Mouse (Mus musculus) left cerebral cortex, adult 9 months (tissue): ENCODE measurements at regions not wholly inside any gene's neighbourhood (a gene's known extent, or its start where the extent isn't known, plus 50 kb on each side); places are given as distances from the start of the nearest gene placed in this dataset.

Experiments
- DNase-seq, 2 experiments: peaks; one replicate each; pipeline ENCODE4 v3.0.0; 2022; ENCODE audit warnings: low spot score in 2 of 2

- DNase-seq, result peak in 1 of 2 experiments; percentile 2
Measured at GRCm38 (mm10) chr5:103305716-103306447, 94.7 kb upstream of the Mapk10 start.

DNA sequence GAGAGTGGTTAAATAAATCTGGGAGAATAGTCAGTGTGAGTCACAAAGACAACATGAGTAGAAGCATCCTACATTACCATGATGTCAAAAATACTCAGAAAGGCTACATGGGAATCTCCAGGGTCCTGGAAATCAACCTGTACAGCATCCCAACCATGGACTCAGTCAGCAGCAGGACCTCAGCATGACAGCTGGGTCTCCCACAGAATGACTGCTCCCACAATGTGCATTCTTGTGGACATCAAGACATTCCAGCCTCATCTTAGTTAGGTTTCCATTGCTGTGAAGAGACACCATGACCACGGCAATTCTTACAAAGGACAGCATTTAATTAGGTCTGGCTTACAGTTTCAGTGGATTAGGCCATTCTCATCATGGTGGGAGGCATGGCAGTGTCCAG lies 93.8 kb upstream of the Mapk10 start:
- DNase-seq, result no peak

GRCm38 (mm10) chr5:103302744-103303143 lies 91.6 kb upstream of the Mapk10 start:
- no peak for DNase-seq

DNA sequence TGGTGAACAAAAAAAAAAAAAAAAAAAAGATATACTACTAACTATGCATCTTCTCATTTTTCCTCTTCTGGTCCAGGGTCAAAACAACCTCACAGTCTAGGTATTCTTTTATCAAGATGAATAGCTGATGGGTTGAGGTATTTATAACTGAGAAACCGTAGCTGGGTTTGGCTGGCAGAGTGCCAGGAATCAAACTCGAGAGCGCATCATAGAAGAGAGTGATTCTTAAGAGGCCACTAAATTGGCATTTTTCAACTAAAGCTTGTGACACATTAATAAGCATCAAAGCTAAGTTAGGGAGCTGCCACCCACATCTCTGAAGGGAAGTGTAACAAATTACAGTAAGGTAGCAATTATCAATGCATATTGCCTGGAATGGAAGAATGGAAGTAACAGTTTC lies 90.2 kb upstream of the Mapk10 start:
- peak in 1 of 2 experiments; percentile 3 for DNase-seq

DNA sequence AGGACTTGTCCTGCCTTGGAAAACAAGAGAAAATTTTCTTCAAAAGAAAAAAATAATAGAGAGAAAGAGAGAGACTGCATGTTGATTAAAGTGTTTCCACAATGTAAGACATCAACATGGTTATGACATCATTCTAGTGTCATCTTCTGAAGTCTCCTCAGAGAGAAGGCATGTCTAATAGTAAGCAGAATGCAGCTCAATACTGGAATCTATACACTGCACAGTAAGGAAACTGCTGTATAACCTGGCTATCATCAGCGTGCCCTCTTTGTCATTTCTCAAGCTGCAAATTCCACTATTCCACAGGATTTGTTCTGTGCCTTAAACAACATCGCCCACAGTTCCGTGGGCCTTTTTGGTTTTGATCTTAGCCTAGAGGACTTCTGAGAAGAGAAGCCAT lies 82.8 kb upstream of the Mapk10 start:
- no peak for DNase-seq

DNA sequence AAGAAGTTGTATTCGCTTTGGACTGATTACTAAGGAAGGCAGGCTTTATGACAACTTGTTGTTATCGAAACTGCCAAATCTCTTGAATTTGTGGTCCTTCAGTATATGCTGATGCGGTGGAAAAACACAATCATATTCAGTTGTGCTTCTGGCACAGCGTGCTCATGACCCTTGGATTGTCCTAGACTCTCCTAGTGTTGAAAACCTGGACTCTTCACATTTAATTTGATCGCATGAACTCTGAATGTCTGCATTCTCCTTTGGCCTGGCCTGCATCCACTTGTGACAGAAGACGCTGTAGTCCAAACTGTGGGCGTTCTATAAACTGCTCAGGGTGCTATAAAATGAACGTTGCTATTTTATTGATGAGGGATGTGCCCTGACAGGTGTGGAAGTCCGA lies 80.6 kb upstream of the Mapk10 start:
- no peak for DNase-seq

DNA sequence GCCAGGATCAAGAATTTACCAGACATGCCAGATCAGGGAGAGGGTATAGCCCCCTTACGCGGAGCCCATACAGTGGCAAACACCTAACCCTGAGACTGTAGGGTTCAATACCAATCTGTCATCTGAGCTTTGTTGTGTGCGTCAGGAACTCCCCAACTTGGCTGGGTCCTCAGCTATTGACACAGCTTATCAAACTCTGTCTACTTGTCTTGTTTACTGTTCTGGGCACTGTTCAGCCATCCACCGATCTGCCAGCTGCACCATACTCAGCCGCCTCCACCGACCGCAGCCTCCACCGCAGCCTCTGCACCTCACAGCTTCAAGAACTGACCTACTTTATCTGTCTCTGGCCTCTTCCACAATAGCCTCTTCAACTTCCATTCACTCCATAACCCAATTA lies 80.1 kb upstream of the Mapk10 start:
- no peak for DNase-seq

- DNase-seq, result no peak
Measured at GRCm38 (mm10) chr5:103269206-103269605, 58.1 kb upstream of the Mapk10 start.

DNA sequence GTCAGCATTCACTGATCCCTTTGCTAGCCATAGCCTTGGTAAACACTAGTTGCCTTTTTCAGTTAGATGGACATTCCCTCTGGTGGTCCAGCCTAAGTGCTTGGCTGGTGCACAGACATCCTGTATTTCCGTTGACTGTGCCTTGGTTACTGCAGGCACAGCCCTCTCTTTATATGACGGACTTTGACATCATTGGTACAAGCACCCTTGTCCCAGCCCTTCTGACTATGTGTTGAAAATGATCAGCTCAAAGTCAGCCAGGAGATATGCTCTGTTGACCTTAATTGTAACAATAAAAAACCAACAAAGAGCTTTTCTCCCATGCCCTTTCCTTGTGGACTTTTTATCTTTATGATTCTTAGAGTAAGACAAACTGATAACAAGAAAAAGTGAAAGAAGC lies 53.8 kb upstream of the Mapk10 start:
- DNase-seq, result no peak

GRCm38 (mm10) chr5:103261406-103261805 lies 50.3 kb upstream of the Mapk10 start:
- peak; percentile 13 to 64 for DNase-seq
